Mouse (Mus musculus): ENCODE results near the gene Grb2.

Gene Grb2

DNA sequence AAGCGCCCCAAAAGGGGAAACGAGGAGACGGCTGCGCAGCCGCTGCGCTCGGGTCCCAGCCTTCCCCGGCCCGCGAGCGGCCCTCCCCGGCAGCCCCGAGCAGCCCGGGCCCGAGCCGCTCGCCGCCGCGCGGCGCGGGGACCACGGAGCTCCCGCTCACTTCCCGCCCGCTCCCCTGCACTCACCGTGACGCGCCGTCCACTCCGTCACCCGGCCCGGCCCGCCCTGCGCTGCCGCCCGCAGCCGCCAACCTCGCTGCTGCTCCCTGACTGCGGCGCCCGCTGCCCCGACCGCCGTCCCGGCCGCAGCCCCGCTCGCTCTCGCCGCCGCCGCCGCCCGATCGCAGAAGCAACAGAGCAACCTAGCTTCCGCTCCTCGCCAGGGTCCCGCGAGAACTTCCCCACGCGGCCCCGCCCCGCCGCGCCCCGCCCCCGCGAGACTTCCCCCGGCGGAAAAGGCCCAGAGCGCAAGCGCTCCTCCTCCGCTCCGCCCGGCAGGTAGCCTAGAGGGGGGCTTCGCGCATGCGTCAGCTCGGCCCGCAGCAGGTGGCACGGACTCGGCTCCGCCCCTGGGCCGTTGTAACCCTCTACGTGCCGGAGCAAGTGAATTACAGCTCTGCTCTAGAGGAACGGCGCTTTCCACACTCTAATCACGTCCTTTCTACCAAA is at the start of gene Grb2:
Grb2 (minus strand) TSS at position 389 of the 668 bp plus-strand sequence.
- peak; percentile 89 to 93 for DNase-seq (ENCODE audit: low spot score in 2 of 2)

GRCm38 (mm10) chr11:115753485-115753884 is 45.1 kb upstream of the Grb2 start:
- no peak for DNase-seq (ENCODE audit: low spot score in 2 of 2)

GRCm38 (mm10) chr11:115752653-115753052 is 44.3 kb upstream of the Grb2 start:
- DNase-seq (ENCODE audit: low spot score in 2 of 2): no peak

GRCm38 (mm10) chr11:115751725-115752124 is 43.3 kb upstream of the Grb2 start:
- no peak for DNase-seq (ENCODE audit: low spot score in 2 of 2)

GRCm38 (mm10) chr11:115749834-115750233 is 41.4 kb upstream of the Grb2 start:
- DNase-seq (ENCODE audit: low spot score in 2 of 2): no peak

- DNase-seq (ENCODE audit: low spot score in 2 of 2): no peak
Observed at GRCm38 (mm10) chr11:115747351-115747750, 39.0 kb upstream of the Grb2 start.

GRCm38 (mm10) chr11:115746762-115747161 is 38.4 kb upstream of the Grb2 start:
- no peak for DNase-seq (ENCODE audit: low spot score in 2 of 2)

- DNase-seq (ENCODE audit: low spot score in 2 of 2): no peak
Observed at GRCm38 (mm10) chr11:115746109-115746508, 37.7 kb upstream of the Grb2 start.

- DNase-seq (ENCODE audit: low spot score in 2 of 2): no peak
Observed at GRCm38 (mm10) chr11:115744385-115744784, 36.0 kb upstream of the Grb2 start.

DNA sequence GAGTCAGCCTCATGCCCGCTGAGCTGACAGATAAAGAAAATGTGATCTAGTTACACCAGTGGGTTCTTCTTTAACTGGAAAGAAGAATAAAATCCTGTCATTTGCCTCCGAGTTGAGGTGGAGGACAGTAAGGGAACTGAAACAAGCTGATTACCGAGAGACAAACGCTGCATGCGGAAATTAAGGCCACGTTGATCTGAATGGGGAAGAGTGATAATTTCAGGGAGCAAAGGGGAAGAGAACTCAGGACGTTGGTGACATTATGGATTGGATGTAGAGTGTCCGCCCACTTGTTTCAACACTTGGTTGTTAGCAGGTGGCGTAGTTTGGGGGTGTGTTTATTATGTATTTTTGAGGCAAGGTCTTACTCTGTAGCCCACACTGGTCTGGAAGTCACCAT is 34.5 kb upstream of the Grb2 start:
- DNase-seq (ENCODE audit: low spot score in 2 of 2): no peak

GRCm38 (mm10) chr11:115741070-115741469 is 32.7 kb upstream of the Grb2 start:
- DNase-seq (ENCODE audit: low spot score in 2 of 2): no peak

DNA sequence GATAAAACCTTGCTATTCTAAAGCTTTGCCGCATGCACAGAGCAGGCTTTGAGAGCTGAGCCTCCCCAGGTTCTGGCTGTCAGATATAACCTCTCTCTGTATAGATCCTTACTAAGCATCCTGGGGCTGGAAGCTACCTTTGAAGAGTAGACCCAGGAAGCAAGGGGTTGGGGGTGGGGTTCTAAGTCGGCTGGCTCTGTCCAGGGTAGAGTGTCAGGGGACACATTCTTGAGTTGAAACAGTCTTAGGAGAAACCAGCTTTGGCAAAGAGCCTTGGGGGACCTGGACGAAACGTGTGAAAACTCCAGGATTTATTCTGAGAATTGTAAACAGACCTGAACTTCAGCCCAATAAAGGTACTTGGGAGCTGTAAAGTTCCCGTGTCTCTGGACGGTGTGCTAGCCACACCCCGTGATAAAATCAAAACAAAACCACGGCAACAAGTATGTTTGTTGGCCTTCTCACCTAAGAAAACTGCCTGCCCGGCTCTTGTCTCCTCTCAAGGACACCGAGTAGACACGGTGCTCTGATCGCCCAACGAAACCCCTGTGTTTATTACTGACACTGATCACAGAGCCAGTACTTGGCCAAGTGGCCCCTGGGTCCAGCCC is 30.0 kb upstream of the Grb2 start:
- no peak for DNase-seq (ENCODE audit: low spot score in 2 of 2)

DNA sequence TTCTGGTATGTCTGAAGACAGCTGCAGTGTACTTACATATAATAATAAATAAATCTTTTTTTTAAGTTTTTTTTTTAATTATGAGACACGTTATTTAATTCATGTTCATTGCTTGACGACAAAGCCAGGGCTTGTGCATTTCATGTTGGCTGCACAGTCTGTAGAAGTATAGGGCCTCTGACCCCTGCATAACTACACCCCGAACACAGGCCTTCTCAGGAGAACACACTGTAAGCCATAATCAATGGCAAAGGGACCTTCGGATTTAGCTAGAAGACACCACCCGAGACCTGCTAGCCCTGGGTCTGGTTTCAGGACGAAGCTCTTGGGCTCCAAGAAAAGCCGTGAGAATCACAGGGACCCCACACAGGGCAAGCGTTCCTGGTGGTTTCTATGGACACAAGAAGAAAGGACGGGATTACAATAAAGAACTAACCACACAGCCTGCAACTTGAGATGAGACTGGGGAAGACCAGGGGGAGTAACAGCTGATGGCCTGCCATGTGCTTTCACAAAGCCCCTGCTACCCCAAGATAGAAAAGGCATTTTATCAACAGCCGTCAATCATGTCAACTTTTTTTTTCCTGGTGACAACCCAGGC is 29.3 kb upstream of the Grb2 start:
- no peak for DNase-seq (ENCODE audit: low spot score in 2 of 2)

DNA sequence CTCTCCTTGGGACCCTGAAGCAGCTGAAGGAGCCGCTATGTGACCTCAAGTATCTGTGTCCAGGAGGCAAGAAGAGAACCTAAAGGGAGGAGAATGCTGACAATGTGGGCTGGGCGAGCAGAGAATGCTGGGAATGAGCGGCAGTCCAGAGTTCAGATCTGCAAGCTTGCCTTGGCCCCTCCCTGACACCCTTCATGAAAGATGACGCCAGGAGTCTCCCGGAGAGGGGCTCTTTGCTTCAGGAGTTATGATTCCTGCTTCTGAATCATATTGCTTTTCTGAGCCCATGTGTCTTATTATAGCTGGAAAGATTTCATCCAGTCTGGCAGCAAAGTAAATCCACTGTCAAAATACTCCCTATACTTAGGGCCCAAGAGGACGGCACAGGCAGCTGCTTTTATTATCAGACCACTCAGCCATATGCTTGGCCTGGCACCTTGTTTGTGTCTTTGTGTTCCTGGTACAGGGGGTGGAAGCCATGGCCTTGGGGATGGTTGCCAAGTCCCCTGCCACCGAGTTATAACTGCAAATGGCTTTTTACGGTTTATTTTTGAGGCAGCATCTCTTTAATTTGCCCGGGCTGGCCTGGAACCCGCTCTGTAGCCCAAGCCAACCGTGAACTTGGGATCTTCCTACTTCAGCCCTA is 25.8 kb upstream of the Grb2 start:
- no peak for DNase-seq (ENCODE audit: low spot score in 2 of 2)

DNA sequence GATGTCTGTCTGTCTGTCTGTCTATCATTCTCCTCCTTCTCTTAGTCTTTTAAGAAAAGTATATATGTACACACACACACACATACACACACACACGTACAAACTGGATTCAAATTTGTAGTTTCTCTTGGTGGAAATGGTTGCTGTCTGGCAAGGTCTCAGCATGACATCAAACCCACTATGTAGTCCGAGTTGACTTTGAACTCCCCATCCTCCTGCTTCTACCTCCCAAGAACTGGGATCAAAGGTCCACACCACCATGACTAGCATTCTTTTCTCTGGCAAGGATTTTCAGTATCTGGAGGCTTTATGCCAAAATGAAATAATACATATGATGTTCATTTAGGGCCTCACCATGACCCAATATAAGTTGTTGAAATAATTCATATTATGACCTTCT is 14.8 kb upstream of the Grb2 start:
- no peak for DNase-seq (ENCODE audit: low spot score in 2 of 2)

GRCm38 (mm10) chr11:115722638-115723037 is 14.2 kb upstream of the Grb2 start:
- DNase-seq (ENCODE audit: low spot score in 2 of 2): peak; percentile 72 to 76

GRCm38 (mm10) chr11:115717660-115718390 is 9.4 kb upstream of the Grb2 start:
- DNase-seq (ENCODE audit: low spot score in 2 of 2): no peak

DNA sequence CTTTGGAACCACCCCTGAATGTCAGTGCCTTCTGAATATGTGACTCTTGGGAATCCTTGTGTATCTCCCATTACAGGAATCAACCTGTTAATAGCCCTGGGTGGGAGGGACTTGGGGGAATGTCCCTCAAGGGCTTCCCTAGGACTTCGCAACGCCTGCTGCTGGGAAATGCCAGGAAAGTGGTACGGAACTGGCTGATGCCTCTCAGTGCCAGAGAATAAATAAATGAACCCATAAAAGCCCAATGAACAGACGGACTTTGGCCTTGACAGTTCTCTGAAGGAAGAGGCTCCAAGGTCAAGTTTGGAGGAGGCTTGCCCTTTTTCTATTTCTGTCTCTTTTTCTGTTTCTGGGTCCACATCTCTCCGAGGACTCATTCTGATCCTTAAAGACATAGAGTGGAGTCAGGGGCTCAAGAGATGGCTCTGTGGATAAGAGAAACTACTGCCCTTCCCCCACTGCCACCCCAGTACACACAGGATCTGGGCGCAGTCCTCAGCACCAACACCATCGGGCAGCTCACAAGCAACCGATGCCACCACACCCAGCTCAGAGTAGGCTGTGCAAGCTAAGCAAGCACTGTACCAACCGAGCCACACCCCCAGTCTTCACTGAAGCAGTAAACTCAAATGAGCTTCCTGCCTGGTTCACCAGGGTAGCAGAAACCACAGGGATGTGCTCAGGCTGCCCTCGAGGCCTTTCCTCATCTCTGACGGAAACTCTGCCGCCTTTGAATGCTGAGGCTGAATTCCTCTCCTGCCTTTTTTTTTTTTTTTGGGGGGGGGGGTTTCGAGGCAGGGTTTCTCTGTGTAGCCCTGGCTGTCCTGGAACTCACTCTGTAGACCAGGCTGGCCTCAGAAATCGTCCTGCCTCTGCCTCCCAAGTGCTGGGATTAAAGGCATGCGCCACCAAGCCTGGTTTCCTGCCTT is 8.3 kb upstream of the Grb2 start:
- no peak for DNase-seq (ENCODE audit: low spot score in 2 of 2)

DNA sequence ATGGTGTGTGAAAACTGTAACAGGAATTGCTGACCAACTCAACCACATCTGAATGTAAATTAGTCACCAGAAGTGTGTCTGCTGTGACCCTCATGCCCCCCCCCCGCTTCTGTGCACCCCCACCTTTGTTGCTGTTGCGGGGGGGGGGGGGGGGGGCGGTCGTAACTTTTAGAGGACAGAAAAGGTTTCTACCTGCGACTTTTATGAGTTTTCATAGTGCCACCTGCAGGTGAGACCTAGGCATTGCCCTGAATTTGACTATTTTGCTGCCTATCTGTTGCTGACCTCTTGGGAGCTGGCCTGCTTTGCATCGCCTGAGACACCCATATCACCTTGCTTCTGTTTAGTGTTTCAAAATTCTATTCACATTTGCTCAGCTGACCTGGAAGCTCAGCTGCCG is 6.1 kb upstream of the Grb2 start:
- DNase-seq (ENCODE audit: low spot score in 2 of 2): peak in 1 of 2 experiments; percentile 31

GRCm38 (mm10) chr11:115713447-115713846 is 5.0 kb upstream of the Grb2 start:
- DNase-seq (ENCODE audit: low spot score in 2 of 2): no peak

All from frontal cortex, postnatal 25 days (tissue).